Mouse (Mus musculus) ES-CJ7 (cell line): ENCODE measurements around the gene Cks1b.
A peak's percentile ranks its signal among the peaks of the same experiment; 100 is the strongest.

Experiments used
- DNase-seq: peaks from one replicate; pipeline ENCODE4 v3.0.0; 2011; ENCODE audit warnings: low read depth, low spot score

Cks1b gene

DNA sequence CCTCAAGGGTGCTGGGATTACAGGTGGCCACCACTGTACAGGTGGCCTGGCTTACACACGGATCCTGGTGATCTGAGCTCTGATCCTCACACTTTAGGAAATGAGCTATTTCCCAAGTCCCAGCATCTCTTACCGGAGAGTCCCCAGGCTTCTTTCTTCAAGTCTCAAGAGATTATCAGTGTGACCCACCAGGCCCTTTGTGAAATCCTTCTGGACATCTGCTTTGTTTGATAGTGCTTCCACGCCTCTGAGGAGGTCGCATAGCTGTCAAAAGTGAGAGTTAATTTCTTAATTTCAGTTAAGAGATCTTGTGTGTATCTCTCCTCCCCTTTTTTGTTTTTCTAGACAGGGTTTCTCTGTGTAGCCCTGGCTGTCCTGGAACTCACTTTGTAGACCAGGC lies 7.7 kb upstream of the Cks1b start:
- DNase-seq = no peak

DNA sequence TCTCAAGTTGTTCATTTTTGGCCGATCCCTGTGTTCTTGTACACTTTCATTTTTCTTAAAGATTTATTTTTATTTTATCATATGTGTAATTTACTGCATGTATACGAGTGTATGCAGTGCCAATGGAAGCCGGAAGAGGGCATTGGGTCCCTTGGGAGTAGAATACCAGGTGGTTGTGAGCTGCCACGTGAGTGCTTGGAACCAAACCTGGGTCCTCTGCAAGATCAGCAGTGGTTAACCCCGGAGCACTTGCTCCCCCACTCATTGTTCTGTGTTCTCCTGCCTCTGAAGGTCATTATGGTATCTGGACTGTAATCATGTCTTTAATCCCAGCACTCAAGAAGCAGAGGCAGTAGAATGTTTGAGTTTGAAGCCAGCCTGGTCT lies 7.0 kb upstream of the Cks1b start:
- DNase-seq = peak; percentile 50

DNA sequence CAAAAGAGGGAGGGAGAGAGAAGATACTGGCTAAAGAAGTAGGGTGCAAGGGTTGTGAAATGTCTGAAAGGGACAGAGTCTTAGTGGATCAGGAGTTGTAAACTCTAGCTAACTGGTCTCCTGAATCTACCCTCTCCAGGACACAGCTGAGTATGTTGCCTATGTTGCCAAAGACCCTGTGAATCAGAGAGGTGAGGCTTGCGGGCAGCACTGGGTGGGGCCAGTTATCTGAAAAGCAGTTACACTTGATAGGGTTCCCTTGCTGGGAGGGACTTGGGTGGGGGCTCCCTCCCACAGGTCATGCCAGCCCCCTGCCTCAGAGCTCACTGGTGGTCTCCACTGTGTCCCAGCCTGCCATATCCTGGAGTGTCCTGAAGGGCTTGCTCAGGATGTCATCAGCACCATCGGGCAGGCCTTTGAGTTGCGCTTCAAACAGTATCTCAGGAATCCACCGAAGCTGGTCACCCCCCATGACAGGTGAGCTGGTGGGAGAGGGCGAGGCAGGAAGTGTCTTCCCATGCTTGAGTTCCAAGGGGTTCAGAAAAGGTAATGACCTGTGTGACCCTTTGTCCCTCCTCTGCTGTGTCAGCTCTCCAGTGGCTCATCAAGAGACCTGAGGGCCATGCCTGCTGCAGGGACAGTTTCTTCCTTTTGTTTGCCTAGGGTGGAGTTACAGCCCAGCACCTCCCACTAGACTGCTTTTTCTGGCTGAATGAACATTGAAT lies 6.4 kb upstream of the Cks1b start:
- DNase-seq = no peak

DNA sequence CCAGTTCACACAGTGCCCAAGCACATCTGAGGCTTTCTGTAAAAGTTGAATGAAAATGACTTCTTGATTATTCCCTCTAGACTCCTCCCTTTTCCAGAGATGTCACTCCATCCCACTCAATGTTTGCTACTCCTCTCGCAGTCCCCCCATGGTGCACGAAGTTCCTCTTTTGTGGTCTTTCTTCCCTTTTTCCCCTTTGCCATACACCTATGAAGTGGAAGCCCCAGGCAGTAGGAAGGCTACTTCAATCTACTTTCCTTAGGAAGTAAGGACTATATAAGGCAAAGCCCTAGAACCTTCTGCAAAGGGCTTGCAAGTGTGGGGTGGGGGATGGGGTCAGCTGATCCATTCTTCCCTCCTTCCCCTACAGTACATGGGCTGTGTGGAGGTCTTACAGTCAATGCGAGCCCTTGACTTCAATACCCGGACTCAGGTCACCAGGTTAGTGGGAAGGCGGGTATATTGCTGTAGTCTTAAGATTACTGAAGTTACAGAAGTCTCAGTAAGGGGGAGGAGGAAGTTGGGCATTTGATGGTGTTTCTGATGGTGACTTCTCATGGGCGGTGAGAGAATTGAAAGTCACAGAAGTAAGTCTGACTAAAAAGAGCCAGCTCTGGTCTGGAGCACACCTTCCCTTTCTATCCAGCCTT lies 4.5 kb upstream of the Cks1b start:
- DNase-seq = no peak

DNA sequence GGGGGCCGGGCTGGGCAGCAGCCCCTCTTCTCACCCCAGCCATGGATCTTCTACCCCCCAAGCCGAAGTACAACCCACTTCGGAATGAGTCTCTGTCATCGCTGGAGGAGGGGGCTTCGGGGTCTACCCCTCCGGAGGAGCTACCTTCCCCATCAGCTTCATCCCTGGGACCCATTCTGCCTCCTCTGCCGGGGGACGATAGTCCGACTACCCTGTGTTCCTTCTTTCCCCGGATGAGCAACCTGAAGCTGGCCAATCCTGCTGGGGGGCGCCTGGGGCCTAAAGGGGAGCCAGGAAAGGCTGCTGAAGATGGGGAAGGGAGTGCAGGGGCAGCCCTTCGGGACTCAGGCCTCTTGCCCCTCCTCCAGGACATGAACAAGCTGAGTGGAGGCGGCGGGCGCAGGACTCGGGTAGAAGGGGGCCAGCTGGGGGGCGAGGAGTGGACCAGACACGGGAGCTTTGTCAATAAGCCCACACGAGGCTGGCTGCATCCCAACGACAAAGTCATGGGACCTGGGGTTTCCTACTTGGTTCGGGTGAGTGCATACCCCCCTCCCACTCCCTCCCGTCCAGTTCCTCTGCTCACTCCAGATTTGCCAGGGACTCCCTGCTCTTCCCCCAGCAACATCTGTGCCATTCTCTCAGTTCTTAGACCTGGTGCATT lies 3.8 kb upstream of the Cks1b start:
- no peak for DNase-seq

DNA sequence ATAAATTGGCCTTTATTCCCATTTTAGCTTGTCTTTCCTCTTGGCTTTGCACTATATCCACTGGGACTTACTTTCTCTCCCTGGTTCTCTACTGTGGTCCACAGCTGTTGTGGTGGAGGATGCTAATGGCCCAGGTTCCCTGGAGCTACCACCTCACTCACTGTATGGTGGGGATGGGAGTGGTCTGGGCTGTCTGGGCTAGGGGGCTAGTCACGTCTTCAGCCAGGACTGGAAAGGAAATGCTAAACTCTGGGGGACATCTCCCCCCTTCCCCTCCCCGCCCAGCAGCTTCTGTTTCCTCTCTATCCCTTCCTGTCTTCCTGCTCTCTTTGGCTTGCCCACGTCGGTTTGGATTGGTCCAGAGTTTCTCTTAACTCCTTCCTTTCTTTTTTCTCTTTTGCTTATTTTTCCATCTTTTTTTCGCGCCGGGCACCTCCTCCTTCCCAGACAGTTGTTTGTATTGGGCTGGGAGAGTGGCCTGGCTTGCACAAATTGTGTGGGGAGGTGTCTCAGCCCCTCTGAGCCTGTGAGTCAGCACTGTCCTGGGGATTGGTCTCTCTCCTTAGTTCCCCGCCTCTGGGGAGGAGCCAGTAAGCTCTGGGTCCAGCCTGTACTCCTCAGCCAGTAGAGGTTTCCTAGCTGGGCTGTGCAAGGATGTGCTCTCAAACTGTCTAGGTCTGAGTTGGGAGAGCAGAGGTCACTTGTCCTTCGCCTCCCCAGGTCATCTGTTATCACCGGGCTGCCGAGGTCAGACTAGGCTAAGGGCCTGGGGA lies 3.0 kb upstream of the Cks1b start:
- DNase-seq = peak; percentile 86

DNA sequence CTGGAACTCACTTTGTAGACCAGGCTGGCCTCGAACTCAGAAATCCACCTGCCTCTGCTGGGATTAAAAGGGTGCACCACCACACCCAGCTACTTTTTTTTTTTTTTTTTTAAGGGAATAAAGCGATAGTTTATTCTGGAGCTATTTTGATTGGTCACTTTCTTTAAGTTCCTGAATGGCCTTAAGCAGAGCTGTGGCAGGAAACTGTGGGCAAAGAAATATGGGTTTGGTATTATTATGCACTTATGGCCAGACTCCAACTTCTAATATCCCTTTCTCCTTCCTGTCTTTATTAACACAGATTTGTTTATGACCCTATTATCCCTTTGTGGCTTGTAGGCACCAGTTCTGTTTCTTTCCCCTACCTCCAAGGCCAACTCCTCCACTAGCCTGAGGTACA lies 2.2 kb upstream of the Cks1b start:
- no peak for DNase-seq

DNA sequence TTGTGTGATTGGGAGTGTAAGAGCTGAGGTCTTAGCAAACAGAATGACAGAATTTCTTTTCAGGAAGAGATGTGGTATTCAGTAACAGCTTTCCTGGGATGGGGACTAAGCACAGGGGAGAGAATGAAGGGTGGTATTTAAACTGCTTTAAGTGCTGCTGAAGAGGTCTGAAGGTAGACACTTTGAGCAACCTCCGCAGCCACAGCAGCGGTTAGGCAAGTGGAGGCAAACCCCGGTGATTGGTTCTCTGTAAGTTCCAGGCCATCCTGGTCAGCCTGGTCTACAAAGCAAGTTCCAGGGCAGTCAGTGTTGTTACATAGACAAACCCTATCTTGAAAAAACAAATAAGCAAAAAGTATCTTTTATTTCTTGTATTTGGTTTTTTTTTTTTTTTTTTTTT lies 1.8 kb upstream of the Cks1b start:
- no peak for DNase-seq

DNA sequence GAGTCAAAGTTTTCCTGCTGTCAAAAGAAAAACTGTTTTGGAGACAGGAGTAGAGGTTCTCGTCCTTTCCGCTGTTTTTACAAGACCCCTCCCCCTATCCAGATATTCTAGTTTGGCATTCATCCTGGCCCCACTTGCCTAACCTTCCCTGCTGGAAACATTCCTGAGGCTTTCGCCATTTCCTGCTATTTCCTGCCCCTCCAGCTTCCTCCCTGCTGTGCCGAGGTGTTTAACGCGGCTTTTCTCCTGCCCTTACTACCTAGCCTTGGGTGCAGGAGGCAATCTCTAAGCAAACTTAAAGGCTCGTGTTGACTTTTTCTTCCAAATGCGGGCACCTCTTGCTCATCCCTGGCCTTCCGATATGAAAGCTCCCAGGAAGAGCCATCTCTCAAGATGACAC lies 1.4 kb upstream of the Cks1b start:
- peak; percentile 87 for DNase-seq

DNA sequence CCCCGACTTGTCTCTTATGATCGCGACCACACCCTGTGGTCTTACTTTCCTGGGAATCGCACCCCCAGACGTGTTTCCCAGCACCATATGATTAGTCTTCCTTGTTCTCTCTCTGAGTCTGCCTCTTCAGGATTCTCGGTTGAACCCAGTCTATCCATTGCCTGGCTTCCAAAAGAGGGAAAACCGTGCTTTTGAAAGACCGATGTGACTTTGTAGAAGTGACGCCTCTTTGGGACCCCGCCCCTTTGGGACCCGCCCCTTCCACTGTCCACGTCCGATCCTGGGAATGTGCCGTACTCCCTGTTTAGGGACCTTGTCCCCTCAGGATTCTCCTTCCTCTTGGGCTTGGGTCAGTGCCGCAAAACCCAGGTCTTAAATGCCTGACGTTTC lies 673 bp upstream of the Cks1b start:
- DNase-seq = peak; percentile 85

DNA sequence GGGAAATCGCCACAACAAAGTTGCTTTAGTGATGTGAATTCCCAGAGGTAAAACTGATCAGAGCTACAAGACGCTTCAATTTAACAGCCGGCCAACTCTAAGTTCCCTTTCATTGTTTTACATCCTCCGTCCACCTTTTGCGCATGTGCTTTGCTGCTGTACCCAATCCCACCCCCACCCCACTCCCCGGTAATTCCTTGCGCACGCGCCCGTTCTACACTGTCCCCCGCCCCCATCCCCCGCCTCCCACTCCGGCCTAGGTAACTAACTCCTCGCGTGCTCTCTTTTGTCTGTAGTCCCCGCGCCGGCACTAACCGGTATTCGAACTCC lies 378 bp downstream of the Cks1b start:
- DNase-seq = no peak

DNA sequence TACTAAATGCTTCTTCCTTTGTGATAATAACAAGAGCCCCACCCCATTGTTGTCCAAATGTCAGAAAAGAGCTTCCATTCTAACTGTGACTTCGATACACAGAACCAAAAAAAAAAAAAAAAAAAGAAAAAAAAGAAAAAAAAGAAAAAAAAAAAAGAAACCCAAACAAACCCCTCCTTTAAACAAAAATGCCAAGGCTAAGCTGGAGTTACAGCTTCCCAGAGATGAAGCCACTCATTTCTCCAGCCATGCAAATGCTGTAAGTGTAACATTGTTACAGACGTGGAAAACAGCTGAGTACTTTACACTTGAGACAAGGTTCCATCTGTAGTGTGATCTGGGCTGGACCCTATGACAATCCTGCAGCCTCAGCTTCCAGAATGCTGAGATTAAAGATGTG lies 1.1 kb downstream of the Cks1b start:
- no peak for DNase-seq

DNA sequence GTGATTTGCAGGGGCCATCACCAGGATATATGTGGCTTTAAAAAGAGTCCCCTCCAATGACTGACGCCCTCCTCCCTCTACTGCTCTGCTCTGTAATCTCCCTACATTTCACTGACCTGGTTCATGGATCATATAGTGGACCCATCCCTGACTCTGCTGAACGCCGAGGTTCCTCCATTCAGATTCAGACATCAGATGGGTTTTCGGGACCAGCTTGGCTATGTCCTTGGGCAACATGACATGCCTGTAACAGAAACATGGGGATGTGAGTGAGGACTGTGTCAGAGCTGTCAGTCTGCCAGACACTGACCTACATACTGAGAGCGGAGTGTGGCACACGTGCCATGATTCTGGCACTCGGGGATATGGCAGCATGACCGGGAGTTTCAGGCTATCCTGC lies 2.0 kb downstream of the Cks1b start:
- DNase-seq = no peak

DNA sequence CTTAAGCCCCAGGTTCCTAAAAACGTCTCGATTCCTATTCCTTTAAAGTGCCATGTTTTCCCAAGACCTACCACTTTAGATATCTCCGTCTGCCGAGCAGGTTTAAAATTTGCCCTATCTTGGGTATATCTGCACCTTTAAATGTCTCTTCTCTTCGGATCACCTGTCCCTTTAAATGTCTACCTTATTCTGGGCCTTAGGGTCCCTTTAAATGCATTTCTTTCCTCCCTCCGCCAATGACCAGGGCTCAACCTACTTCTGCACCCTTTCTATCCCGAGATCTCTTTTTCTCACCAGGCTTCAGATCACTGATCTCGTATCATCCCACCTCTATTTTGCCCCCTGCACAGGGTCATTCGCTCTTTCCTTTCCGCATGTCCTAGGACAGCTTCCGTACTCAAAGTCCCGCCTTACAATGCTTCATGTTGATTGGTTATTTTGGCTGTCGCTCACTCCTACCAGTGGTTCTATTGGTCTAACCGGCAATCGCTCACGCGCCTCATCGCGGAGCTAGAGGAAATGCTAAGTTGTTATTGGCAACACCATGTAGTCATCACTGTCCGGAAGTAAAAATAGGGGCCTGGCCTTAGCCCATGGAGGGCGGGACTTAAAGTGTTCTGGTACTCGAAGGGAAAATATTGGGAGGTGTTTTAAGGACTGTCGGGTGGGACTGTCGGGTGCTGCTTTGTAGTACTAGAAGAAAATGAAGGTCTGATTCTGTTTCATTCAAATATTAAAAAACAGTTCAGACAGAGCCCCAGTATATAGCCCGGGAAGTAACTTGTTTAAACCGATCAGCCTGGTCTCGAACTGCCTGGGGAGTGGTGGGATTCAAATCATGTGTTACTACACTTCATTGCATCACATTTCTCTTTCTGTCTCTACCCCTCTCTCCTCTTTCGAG lies 6.4 kb downstream of the Cks1b start, which contains the start of gene Flad1:
TSS of gene Flad1 (minus strand) at position 381 of the 904 bp plus-strand sequence.
- peak; percentile 100 for DNase-seq

DNA sequence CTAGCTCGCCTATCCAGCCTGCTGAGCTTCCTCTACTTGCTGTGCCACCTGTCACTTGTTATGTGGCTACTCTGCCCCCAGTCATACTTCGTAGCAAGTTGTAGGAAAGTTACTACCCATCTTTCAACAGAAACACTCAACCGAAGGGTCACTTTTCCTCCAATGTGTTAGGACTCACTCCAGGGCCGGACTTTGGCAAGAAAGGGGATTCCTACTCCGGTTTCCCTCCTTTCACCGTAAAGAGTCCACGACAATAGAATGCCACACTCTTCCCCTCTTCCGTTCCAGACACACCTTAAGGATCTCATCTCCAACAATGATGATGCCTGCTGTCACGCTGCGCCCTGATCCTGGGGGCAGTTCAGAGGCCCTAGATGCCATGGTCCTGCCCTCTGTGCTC lies 7.3 kb downstream of the Cks1b start:
- DNase-seq = no peak

DNA sequence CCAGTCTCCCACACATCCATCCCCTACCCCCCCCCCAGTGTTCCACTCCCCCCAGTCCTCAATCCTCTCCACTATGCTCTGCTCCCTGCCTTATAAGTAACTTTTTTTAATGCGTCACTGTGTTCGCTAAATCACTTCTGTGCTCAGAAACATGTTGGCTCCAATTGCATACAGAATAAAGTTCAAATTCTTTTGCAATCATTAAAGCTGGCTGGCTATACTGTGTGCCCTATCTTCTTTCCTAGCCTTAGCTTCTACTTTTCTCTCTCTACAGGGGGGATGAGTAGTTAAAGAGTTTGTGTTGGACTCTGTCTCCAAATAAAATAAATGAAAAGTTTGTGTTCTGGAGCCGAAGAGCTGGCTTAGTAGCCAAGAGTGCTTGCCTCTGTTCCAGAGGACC lies 8.5 kb downstream of the Cks1b start:
- DNase-seq = no peak

DNA sequence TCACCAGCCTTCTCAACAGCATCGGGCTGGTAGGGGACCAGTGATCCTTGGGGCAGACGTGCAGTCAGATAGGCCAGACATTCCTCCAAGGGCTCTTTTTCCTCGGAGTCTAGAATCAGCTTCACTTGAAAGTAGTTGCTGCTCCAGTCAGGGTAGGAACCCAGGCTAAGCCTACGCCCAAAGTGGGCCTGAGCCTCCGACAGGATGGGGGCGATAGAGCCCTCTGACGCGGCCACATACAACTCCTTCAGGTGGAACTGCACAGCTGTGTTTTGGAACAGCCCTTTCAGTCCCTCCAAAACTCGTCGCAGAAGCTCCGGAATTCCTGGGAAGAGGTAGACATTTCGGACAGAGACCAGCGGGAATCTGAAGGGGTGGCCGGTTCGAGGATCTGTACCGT lies 9.7 kb downstream of the Cks1b start:
- peak; percentile 65 for DNase-seq

DNA sequence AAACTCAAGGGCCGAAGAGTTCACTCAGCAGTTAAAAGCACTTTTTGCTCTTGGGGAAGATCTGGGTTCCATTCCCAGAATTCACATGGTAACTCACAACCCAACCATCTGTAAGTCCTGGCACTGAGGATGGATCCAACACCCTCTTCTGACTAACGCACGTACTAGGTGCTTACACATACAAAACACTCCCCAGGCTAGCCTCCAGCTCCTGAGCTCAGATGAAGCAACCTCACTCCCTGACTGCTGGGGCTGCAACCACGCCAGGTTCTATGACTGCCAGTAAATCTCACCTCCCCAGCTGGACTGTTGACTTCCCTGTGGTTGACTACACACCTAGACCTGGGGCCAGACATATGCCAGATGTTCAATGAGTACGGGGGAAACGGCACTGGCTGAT lies 11.3 kb downstream of the Cks1b start:
- DNase-seq = no peak

DNA sequence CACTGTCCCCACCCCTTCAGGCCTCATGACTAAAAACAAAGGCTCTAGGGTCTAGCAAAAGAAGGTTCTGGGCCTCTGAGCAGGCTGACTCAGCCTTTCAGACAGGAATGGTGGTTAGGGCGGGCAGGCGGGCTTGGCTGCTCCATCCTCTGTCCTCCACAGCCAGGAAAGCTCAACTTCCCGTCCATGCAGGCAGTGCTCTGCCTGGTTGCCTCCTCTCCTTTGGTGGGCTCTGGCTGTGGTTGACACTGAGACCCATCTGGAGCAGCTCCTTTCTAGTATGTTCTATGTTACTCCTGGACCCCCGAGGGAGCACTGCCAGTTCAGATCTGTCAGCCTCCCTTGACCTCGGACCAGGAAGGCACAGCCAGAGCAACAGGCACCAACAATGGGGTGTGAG lies 15.5 kb downstream of the Cks1b start, which contains the start of gene Lenep:
TSS of gene Lenep (minus strand) at position 101 of the 400 bp plus-strand sequence.
- no peak for DNase-seq

DNA sequence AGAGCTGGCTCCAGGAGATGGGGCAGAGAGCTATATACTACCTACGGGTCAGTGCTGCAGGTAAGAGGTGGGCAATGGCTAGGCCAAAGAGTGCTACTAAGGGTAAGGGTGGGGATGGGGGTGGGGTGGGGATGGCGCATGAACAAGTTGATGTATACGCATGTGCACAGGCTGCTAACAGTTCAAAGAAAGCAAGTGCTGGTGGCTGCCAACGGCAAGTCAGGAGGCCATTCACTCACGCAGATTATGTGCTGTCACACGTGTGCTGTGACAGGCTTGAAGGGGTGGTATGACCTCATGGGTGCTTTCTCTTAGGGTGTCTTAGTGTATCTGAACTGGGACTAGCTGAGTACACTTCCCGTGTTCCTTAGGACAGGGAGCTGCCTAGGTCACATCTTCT lies 16.9 kb downstream of the Cks1b start:
- no peak for DNase-seq

DNA sequence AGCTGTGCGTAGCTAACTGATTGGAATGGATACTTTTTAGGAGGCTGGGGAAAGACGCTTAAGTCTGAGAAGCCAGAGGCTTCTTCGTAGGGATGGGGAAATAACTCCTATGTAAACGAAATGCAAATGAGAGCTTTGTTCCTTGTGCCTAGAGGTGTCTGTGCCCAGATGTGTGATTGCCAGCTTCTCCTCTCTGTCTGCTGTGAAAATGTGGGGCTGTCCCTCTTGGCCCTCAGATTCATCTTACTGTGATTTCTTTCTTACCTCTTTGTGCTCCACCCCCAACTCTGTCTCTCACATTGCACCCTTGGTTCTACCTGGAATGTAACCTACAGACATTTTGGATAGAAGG lies 21.6 kb downstream of the Cks1b start:
- no peak for DNase-seq
